Mouse (Mus musculus) lung, postnatal 14 days (tissue): ENCODE measurements at regions not wholly inside any gene's neighbourhood (a gene's known extent, or its start where the extent isn't known, plus 50 kb on each side); places are given as distances from the start of the nearest gene placed in this dataset.
A peak's percentile ranks its signal among the peaks of the same experiment; 100 is the strongest.

ENCODE experiments used
- DNase-seq: peaks from one replicate; pipeline ENCODE4 v3.0.0; 2021

DNA sequence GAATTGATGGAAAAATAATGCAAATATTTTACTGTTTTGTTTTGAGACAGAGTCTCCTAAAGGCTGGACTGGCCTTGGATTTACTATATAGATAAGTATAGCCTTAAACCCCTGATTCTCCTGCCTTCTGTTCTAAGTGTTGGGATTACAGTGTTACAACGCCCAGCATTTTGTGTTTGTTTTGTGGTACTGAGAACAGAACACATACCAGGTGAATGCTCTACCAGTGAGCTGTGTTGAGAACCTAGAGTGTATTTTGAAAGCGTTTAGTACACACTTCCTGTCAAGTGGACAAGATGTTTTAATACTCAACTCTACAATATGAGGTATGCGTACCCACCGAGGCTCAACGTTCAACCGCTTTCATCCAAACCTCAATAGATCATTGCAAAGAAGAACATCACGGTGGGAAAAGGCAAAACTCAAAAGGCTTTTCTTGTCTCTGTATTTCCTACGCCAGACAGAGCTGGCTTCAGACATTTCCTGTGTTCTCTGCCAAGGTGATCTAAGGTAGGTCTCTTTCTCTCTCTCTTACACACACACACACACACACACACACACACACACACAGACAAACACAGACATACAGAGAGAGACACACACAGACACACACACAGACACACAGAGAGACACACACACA lies 104.3 kb upstream of the Cpm start:
- no peak for DNase-seq

GRCm38 (mm10) chr10:117524101-117524500 lies 105.2 kb upstream of the Cpm start:
- no peak for DNase-seq

DNA sequence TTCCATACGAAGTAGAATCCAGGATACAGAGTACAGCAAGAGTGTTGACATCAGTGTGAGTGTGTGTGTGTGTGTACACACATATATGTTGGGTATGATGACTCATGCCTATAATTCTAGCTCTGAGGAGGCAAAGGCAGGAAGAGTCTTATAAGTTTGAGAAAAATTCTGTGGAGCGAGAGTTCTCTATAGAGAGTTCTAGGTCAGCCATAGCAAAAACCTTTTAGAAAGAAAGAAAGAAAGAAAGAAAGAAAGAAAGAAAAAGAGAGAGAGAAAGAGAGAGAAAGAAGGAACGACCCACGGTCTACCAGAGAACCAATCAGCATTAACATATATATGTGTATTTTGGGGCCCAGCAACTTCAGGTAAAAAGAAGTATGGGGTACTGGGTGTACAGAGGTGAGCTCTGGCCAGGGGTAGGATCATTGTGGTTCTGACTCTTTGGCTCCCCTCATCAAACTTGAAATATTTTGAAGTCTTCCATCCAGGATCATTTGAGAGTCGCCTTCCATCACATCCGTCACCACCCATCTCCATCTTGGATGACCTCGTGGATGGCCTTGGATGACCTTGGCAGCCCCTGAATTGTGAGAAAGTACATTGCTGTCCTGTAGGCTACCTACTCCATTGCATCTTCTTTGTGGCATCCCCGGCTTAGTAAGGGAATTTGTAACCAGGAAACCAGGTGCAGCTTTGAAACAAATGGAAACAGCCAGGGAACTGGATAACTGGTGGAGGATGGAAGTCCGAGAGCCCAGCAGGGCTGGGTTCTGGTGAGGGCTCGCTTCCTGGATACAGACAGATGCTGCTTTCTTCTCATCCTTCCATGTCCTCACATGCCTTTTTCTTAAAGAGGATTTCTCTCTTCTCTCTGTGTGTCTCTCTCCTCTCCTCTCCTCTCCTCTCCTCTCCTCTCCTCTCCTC lies 106.1 kb upstream of the Cpm start:
- DNase-seq: no peak

- no peak for DNase-seq
These were observed 106.9 kb upstream of the Cpm start for GRCm38 (mm10) chr10:117522373-117522772.

GRCm38 (mm10) chr10:117521315-117522270 lies 107.7 kb upstream of the Cpm start:
- no peak for DNase-seq

DNA sequence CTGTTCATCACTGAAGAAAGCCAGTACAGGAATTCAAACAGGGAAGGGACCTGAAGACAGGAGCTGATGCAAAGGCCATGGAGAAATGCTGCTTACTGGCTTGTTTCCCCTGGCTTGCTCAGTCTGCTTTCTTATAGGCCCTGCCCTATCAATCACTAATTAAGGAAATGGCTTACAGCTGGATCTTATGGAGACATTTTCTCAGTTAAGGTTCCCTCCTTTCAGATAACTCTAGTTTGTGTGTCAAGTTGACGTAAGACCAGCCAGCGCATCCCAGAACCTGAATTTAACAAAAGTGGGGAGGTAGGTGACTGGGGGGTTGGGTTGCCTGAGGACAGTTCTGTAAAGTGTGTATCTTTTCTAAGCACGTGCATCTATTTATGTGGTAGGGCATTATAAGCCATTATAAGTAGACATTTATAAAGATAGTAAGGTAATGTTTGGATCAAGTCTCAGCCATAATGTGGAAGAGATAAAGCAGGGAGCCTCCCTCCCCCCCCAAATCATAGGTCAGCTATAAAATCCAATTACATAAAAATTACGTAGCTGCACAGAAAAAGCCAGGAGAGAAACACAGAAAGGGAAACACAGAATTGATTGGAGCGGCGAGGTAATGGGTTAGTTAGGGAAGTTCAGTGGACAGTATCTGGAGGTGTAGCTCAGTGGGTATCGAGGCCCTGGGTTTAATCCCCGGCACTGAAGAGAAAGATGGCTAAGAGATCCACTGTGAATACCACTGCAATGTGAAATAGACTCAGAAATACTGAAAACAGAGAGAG lies 108.6 kb upstream of the Cpm start:
- DNase-seq: no peak

DNA sequence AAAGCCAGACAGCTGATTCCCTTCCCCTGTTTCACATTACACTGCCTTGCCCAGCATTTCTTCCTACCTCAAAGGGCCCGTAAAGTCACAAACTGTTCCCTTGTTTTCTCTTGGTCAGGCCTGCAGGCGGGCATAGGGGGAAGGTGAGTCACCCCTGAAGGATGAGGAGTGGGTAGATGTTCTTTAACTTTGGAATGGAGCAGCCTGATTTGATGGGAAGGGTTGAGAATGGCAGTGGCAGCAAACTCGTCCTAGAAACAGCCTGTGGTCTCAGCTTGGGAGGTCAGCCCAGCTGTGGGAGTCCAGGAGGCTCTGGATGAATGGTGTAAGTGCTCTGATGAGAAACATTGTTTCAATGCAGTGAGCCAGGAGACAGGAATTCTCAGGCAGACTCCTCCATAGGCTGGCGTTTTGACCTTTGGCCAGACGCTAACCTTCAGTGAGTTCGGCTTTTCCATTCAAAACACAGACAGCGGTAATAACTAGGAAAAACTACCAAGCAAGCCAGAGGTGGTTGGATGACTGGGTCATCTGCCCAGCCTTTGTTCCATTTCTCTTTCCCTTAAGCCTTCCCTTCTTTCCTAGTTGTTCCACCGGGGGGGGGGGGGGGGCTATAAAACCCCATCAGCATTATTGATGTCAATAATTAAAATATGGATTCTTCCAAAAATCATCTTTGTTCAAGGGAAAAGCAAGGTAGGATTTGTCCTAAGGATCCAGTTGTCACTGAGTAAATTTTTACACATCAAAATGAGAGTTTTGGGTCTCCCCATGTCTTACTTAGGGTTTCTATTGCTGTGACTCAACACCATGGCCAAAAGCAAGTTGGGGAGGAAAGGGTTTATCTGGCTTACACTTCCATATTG lies 109.4 kb upstream of the Cpm start:
- no peak for DNase-seq

- DNase-seq: no peak
These were observed 110.3 kb upstream of the Cpm start for GRCm38 (mm10) chr10:117518793-117519669.

GRCm38 (mm10) chr10:117517800-117518770 lies 111.2 kb upstream of the Cpm start:
- no peak for DNase-seq

DNA sequence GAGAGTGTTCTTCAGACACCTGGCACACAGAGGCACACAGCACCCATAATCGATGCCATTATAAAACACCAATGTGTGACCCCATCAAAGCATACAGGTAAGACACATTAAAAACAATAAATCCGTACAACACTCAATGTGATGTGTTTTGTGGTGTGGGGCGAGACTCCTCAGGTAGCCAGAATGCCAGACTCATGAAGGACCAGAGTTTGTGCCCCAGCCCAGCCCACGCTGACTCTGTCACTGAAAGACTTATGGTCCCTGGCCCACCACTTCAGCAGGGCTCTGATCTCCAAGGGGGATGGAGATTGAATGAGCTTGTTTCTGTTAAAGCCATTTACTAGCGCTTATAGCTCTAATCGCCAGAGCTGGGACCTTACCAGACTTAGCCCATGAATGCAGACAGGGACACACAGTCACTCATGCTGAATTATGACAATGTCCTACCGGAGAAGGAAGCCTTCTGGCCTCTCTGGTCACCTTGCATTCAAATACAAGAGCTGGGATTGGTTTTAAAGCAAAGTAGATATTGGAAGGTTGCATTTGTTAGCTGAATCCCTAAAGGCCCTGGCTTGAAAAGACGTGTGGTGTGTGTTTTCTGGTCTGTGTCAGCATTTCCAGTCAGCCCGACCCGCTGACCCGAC lies 112.1 kb upstream of the Cpm start:
- no peak for DNase-seq

DNA sequence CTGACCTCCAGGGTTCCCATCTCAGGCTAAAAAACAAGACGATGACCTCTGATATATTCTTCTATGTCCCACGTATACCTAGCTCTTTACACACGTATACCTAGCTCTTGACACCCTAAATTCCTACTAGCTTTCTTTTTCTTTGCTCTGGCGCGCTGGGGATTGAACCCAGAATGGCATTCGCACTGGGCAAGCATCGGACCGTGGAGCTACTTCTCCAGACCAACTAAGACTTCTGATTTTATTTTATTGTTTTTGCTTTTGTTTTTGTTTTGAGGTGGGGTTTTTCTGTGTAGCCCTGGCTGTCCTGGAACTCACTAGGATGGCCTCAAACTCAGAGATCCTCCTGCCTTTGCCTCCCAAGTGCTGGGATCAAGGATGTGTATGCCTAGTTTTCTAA lies 112.8 kb upstream of the Cpm start:
- no peak for DNase-seq

DNA sequence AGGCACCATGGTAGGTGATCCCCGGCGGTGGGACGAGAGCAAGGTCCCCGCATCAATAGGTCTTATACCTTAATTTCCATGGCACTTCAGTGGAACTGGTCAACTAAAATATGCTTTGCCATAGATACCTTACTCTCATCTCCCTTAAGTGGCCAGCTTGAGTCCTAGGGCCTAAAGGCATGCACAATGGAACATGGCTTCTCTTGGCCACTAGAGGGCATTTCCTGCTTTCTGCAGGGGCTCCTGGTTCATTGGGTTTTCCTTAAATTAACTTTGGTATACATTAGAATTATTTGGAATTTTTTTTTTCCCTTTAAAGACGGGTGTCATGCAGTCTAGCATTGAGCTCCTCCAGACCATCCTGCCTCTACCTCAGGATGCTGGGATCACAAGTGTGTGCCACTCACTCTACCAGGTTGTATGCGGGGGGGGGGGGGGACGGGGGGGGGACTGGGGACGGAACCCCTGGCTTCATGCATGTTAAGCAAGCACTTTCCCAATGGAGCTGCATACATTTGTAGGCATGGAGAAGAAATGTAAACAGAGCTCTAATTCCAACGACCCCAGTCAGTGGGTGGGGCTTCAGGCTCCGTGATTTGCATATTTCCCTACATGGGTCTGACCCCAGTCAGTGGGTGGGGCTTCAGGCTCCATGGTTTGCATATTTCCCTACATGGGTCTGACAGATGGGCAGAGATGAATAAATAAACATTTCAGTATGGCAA lies 113.4 kb upstream of the Cpm start:
- DNase-seq: peak; percentile 44

GRCm38 (mm10) chr10:117515039-117515438 lies 114.3 kb upstream of the Cpm start:
- DNase-seq: no peak

DNA sequence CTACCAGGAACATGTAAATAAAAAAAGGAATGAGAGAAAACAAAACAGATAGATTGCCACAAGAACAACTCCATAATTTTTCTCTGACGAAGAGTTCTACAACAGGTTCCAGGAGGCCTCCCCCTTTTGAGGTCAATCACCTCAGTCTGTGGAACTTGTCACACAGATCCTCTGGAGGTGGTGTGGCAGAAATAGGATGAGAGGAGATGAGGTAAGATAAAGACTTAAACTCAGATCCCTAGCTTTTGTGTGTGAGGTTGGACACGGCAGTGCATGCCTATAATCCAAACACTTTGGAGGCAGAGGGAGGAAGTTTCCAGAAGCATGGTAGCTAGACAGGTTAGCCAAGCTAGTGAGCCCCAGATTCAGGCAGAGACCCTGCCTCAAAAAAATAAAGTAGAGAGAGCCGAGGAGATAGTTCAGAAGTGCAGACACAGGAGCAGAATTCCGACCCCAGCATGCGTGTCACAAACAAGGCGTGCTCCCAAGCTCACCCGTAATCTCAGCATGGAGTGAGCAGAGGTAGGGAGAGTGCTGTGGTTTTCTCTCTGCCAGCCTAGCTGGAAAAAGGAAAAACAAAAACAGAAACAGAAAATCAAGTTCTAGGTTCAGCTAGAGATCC lies 115.3 kb upstream of the Cpm start:
- DNase-seq: no peak

- DNase-seq: no peak
These were observed 116.7 kb upstream of the Cpm start for GRCm38 (mm10) chr10:117512424-117513257.
